Mouse (Mus musculus) erythroblast, embryonic 14.5 days (primary cell): ENCODE results near the gene Tgm5.

Source experiments
- GATA1 ChIP-seq: IDR thresholded peaks from 2 replicates; pipeline ENCODE4 v1.6.1; 2012; ENCODE audit warnings: low read length, inconsistent platforms, mixed read lengths
- TAL1 ChIP-seq: IDR thresholded peaks from 3 replicates; pipeline ENCODE4 v1.6.1; 2012; ENCODE audit warnings: low read length, inconsistent platforms, mixed read lengths

- TF ChIP-seq GATA1 = no peak
- TF ChIP-seq TAL1 = no peak
These were observed 10.9 kb downstream of the Tgm5 start for GRCm38 (mm10) chr2:121074747-121075146.
